Mouse (Mus musculus): ENCODE results near the gene Slc3a2. TPM values are rescaled to one million over a fixed set of nuclear protein-coding genes. Genes with fewer than 3 reads are reported as not detected.

The Slc3a2 gene
- total RNA-seq, 4 experiments from 2014 or later, result 147 to 155 (median 150) TPM

DNA sequence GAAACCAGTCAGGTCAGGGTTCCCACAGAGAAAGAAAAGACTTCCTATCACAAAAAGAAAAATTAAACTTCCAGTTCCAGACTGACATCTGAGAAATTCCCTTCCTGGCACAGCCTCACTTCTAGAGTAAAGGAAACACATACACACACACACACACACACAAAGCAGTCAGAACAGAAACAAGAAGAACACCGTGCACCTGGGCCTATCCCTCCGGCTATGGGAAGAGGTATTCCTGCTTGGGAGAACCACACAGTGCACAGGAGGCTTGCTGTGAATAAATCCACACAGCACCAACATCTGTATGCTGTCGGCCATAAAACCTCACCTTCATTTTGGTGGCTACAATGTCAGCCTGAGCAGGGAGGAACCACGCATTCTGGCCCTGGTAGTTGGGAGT is 11.7 kb downstream of the Slc3a2 start:
- no peak for DNase-seq (ENCODE audit: low spot score in 2 of 2)

DNA sequence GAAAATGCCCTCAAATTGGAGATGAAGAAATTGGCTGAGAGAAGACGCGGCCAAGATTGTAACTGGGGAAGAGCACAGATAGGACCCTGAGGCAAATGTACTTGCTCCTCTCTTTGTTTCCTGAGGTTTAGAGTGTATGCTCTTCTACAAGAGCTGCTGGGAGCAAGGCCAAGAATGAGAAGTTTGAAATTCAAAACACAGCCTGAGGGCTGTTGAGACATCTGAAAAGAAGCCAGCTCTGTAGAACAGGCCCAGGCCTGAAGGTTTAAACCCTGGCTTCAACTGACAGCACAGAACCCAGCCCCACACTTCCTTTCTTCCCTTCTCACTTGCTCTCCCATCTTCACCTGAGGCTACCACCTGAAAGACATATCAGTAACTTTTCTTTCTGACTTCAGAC is 13.1 kb downstream of the Slc3a2 start:
- DNase-seq (ENCODE audit: low spot score in 2 of 2), result no peak

DNA sequence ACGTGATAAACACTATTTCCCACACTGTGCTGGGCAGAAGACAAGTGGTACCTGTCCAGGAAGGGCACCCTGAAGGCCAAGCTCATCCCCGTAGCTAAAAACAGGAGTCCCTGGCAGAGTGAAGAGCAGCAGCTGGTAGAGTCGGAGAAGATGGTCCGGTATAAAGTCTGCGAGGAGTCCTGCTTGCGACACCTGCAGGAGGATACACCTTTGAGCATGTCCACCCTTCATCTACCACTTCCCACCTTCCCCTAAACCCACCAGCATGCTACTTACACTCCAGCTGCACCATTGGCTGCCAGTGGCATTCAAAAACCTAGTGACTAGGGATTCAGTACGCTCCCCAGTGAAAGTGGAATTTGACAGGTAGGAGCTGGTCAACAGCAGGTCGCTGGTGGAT is 14.2 kb downstream of the Slc3a2 start:
- DNase-seq (ENCODE audit: low spot score in 2 of 2), result no peak

DNA sequence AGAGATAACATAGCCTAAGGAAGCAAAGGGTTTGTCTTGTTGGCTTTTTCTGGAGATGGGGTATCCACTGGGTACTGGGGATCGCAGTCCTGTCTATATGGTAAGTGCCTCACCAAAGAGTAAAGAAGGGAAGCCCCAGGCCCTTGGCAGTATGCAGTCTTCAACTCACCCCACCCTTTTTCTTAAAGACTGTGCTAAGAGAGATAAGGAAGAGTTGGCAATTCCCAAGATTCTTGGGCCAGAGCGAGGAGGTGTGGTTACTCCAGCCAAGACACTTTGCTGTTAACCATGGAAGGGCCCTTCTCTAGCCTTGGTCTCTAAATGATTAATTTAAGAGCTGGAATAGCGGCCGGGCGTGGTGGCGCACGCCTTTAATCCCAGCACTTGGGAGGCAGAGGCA is 16.2 kb downstream of the Slc3a2 start:
- no peak for DNase-seq (ENCODE audit: low spot score in 2 of 2)

DNA sequence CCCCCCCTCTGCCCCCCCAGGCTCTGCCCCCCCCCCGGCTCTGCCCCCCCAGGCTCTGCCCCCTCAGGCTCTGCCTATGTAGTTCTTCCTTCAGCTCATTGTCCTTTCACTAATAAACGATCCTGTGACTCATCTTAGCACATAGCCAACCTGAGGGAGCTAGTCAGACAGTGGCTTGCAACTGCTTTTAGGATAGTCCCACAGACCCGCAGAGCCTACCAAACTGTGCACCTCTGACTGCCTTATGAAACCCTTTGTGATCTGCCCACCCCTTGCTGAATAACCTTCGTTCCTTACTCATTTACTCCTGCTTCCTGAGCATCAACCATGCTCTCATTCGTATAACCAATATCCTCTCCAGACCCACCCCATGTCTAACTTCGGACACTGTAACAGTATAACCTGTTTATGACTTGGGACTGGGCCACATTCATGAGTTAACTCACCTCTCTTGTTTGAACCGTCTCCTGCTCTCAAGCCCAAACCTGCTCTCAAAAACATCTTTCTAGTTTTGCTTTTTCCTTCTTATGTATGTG is 17.0 kb downstream of the Slc3a2 start:
- DNase-seq (ENCODE audit: low spot score in 2 of 2), result no peak

DNA sequence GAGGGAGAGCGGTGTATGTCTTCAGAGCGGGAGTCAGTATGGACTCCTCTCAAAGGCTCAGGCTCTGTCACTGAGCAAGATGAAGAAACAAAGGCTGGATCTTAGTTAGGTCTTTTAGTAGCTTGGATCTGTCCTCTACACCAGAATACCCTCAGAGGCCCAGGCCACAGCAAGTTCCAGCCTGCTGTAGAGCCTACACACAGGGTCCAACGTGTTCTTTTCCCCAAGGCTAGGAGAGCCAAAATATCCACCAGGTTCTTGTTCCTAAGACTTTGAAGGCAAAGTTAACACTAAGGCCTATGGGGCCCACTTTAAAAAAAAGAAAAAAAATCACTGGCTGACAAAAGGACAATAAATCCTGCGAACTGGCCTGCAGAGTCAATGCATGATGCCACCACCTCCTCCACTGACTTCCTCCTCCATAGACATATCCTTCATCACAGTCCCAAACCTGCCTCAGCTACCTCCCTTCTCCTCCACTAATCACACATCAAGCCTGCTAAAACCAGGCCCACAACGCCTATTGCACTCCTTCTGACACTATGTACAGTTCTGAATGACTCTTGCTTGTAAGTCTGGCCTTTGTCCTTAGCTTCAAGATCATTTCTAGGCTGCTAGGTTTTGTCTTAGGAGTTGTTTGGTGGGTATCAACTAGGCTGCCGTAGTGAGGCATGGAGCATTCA is 18.0 kb downstream of the Slc3a2 start:
- no peak for DNase-seq (ENCODE audit: low spot score in 2 of 2)

DNA sequence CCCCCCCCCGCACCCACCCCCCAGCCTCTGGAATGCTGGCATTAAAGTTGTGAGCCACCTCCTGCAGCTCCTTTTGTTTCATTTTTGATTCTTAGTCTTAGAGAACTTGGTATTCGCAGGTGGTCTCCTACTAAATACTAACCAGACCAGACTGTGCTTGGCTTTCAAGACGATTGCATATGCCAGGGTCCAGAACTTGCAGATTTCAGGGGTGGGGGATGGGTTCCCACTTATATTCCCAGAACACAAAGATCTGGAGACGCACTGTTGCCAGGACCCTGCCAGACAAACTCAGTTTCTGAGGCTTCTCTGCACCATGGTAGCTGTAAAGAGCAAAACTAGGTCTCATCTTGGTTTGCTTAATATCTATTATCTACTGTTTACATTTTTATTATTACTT is 19.6 kb downstream of the Slc3a2 start:
- no peak for DNase-seq (ENCODE audit: low spot score in 2 of 2)

DNA sequence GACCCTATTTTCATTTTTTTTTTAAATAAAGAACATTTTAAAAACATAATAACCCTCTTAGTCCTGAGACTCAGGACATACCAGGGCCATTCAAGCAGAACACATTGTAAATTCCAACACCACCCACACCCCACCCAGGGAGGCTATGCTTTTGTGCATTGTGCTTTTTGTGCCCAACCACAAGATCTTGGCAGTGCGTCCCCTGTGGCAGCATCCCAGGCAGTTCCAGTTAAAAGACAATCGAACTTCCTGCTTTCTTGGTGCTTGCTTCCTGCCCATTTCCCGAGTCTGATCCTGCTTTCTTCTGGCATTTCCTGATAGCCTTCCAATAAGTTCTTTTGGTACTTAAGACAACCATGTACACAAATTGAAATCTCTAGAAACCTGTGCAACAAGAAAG is 20.7 kb downstream of the Slc3a2 start:
- DNase-seq (ENCODE audit: low spot score in 2 of 2), result no peak

DNA sequence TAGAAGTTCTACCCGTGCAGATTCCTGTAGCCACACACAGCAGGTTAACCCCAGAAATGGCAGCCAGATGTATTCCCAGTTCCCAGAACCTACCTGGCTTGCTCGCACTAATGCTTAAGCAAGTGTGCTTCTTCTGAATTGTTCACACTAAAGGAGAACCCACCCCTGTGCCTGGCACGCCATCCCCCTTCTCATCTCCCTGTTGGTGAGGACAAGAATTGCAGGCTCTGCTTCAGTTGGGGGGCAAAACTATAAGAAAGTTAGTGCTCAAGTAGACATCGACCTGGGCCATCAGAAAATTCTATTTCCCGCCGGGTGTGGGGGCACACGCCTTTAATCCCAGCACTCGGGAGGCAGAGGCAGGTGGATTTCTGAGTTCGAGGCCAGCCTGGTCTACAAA is 23.5 kb downstream of the Slc3a2 start:
- no peak for DNase-seq (ENCODE audit: low spot score in 2 of 2)

DNA sequence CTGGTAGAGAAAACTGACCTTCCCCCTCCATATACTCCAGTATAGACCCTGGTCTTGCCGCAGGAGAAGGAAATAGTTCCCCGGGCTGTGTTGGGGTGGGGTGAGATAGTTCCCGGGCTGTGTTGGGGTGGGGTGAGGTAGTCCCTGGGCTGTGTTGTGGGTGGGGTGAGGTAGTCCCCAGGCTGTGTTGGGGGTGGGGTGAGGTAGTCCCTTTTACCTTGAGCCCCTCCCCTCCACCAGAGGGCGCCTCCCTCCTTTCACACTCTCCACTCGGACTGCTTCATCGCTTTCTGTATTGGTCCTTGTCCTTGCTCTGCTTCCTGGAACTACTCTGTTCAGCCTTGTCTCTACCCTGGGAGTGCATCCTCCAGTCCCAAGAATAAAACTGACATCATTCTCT is 27.8 kb downstream of the Slc3a2 start:
- DNase-seq (ENCODE audit: low spot score in 2 of 2), result no peak

DNA sequence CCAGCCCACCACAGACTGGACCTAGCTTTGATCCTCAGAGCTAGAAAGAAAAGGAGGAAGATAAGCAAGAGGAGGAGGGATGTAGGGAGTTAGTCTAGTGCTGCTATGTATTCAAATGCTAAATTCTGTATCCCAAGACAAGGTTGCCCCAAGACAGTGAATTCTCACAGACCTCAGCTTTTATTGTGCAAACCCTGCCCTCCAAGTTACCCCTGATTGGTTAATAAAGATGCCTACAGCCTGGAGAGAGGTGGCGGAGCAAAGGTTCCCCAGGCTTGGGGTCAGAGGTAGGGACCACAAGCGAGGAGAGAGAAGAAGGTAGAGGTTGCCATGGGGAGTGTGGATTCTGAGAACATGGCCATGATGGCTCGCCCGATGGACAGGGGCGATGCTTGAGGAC is 30.4 kb downstream of the Slc3a2 start:
- no peak for DNase-seq (ENCODE audit: low spot score in 2 of 2)

DNA sequence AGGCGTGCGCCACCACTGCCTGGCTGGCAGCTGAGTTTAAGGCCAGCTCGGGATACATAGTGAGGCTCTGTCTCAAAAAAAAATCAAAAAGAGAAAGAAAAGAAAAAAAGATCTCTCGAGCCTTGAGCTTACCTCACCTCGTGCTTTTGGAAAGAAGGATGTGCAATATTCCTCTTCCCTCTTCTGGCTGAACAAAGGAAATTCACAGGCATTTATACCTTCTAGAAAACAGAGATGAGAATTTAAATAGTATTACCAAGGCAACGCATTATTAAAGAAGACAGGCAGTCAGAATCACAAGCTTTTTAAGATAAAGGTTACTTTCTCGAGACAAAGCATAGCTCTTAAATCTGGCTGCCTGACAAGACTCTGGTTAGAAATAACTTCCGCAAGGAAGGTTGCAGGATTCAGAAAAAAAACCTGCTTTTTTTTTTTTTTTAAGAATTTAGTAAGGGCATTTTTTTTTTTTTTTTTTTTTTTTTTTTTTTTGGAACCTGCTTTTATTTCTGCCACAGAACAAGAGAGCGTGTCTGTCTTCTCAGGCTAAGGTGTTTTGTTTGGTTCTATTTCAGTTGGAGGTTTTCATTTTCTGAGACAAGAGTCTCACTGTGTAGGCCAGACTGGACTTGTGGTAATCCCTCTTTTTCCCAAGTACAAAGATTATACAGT is 31.2 kb downstream of the Slc3a2 start:
- DNase-seq (ENCODE audit: low spot score in 2 of 2), result no peak

DNA sequence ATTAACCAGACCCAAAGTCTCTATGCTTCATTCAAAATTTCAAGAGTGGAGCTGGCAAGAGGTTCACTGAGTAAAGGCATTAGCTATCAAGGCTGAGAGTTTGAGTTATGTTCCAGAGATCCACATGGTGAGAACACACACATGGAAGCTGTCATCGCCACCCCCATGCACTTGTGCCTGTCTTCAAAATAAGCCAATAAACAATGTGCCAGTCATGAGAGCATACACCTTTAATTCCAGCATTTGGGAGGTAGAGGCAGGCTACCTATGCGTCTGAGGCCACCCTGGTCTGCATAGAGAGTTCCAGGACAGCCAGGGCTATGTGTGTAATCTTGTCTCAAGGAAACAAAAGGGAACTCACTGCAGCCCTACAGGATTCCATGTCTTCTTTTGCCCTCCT is 39.5 kb downstream of the Slc3a2 start:
- DNase-seq (ENCODE audit: low spot score in 2 of 2), result no peak

DNA sequence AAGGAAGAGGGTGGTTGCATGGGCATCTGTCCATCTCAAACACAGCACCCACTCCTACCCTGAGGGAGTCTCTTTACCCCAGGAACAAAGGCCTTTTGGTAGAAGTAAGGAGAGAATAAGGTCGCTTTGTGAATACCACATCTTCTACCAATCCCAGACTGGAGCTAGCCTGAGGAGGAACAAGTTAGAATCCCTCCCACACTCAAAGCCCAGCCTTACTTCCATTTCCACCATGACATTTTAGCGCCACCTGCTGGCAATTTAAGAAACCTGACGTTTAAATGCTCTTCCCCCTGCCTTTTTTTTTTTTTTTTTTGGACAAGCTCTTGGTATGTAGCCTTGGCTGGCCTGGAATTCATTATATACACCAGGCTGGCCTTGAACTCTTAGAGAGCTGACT is 40.2 kb downstream of the Slc3a2 start:
- DNase-seq (ENCODE audit: low spot score in 2 of 2), result no peak

DNA sequence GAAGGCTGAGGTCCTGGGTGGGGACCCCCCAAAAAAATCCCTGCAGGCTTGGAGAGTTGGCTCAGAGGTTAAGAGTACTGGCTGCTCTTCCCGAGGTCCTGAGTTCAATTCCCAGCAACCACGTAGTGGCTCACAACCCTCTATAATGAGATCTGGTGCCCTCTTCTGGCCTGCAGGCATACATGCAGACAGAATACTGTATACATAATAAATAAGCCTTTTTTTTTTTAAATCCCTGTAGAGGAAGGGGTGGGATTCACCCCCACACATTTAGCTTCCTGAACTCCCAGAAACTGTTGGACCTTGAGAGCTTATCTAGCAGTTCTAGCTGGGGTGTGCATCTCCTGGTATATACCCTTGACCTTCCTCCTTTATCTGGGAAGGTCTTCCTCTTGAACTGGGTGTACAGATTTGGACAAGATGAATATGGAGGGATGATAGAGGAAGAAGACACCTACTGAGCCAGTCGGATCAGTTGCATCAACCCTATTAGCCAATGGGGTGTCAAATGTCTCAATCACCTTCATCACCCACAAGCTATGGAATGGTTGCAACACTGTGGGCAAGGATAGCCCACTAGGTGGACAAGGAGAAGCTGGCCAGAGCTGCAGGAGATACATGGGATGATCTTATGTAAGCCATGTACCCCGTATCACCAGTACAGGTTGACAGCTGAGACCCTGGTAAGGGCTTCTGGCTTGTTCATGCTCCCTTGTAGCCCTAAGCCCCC is 41.4 kb downstream of the Slc3a2 start:
- DNase-seq (ENCODE audit: low spot score in 2 of 2), result no peak

DNA sequence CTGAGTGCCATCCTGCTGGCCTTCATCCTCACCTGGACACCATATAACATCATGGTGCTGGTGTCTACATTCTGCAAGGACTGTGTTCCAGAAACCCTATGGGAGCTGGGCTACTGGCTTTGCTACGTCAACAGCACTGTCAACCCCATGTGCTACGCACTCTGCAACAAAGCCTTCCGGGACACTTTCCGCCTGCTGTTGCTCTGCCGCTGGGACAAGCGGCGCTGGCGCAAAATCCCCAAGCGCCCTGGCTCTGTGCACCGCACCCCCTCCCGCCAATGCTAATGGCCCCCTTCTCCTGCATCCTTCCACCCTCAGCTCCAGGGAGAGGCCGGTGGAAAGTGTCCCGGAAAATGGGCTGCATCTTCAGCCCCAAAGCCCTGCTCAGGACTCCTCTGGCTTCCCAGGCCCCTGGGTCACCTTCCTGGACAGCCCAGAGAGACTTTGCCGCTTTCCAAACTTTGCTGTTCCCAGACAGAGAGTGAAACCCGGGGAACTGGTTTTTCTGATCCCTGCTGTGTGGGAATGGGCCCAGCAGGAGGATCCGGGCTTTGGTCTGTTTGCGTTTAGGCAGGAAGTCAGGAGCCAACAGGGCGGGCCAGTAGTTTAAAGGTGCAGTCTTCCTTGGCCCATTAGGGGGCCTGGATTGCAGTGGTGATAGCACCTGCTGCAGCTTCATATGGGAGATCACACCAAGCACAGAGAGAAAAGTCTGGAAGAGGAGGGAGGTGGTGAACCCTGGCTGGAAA is 44.0 kb downstream of the Slc3a2 start:
- DNase-seq (ENCODE audit: low spot score in 2 of 2), result no peak

DNA sequence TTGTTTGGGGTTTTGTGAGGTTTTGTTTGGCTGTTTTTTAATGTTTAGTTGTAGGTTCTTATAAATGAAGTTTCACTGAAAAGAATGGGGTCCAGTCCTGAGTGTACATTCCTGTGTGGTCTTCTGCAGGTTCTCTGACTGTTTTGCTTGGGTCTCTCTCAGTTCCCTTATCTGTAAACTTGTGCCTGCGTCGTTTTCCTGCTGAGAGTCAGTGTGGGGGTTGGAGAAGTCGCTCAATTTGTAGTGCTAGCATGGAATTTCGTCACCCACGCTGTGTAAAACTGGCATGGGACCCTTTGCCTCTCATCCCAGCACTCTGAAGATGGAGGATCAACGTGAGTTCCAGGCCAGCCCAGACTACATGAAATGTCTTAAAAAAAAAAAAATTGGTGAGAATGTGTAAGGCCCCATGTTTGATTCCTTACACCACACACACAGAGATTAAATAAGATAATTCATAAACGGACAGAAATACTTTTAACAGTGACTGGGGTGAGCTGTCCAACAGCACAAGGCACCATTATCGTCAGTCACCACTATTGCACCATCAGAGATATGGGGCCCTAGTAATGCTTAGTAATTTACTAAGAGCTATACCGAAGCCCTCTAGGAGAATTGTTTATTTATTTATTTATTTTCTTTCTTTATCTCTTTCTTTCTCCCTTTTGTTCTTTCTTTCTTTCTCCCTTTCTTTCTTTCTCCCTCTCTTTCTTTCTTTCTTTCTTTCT is 49.7 kb downstream of the Slc3a2 start:
- DNase-seq (ENCODE audit: low spot score in 2 of 2), result no peak

DNA sequence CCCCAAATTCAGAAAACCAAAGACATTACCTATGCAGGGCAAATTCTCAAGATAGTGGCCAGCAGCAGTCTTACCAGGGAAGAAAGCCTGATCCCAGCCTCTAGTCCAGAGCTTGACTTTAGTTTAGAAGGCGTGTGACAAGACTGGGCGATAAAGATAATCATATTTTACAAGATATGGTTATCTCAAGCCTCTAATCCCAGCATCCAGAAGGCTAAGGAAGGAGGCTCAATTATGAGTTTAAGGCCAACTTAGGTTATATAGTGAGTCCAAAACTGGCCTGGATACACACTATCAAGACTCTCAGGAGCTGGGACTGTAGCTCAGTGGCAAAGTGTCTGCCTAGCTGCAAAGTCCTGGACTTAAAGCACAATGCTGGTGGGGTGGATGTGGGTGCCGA is 50.3 kb downstream of the Slc3a2 start:
- no peak for DNase-seq (ENCODE audit: low spot score in 2 of 2)

DNA sequence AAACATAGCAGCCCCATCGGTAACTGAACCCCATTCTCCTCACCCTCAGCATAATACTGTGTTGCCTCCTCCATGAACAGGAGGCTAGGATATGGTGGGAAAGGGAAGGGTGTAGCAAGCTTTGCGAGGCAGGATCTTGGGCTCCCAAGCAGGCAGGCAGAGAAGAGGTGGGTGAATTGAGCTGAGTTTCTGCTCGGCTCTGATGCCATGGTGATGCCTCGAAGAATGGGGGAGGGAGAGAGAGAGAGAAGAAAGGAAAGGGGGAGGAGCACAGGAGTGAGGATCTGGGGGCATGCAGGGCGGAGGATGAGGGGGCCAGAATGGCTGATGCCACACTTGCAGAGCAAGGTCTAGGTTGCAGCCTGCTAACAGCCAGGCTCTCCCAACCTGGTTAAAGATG is 57.4 kb downstream of the Slc3a2 start:
- peak; percentile 54 to 62 for DNase-seq (ENCODE audit: low spot score in 2 of 2)

DNA sequence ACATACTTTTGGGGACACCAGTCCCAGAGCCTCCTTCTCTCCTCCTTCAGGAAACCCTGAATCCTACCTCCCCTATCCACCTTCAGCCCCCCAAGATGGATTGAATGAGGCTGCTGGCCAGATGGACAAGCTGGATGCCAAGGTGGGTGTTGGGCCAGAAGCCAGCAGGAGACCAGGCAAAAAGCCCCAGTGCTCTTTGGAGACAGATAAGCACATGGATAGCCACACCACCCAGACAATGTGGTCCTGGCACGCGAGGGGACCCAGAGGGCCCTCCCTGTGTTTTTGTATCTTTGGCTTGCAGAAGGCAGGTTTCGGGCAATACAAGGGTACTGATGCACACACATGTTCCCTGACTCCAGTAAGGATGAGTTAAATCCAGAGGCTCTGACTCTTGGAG is 58.3 kb downstream of the Slc3a2 start:
- peak in 1 of 2 experiments; percentile 54 for DNase-seq (ENCODE audit: low spot score in 2 of 2)

DNA sequence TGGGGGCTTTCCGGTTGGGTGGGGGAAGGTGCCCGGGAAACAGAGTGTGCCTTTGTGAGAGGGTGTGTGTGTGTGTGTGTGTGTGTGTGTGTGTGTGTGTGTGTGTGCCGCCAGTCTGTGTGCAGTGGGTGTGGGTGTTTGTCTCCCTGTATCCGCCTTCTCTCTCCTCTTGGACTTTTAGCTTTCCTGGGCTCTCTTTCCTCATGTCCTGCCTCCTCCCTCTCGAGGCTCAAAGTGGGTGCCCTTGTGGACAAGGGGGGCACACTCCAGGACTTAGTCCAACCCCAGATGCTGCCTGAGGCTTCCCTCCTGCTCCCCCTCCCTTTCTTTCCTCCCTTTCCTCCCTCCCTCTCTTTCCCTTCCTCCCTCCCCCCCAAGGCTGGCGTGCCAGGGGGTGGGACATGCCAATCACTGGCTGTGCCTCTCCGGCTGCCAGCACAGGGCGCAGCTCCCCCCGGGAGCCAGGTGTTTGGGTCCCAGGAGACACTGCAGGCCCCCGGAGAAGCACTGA is 59.2 kb downstream of the Slc3a2 start:
- DNase-seq (ENCODE audit: low spot score in 2 of 2), result peak; percentile 71 to 73
